Mouse (Mus musculus) lung, embryonic 15.5 days (tissue): ENCODE results near the gene Cpz. TPM values are rescaled to one million over a fixed set of nuclear protein-coding genes. Genes with fewer than 3 reads are reported as not detected.

Source experiments
- ATAC-seq: fragments of 200-750 bp; cut with Nextera tagmentation; 2 replicates; pipeline ENCODE4 v1.8.0; 2017; ENCODE audit warnings: moderate number of reproducible peaks, borderline replicate concordance; ENCODE audit not compliant: low FRiP score, low TSS enrichment; ENCODE audit errors: extremely low read depth
- H3K27ac ChIP-seq: fragments of 300-500 bp; sonication (generic); 2 replicates; pipeline ENCODE4 v1.5.1; 2015; ENCODE audit warnings: moderate library complexity, mild to moderate bottlenecking, inconsistent platforms
- H3K27me3 ChIP-seq: fragments of 300-500 bp; sonication (generic); 2 replicates; pipeline ENCODE4 v1.6.1; 2015; ENCODE audit warnings: inconsistent platforms
- H3K36me3 ChIP-seq: fragments of 300-500 bp; sonication (generic); 2 replicates; pipeline ENCODE4 v1.6.1; 2015; ENCODE audit warnings: inconsistent platforms
- H3K4me1 ChIP-seq: fragments of 300-500 bp; sonication (generic); 2 replicates; pipeline ENCODE4 v1.6.1; 2015; ENCODE audit warnings: inconsistent platforms
- H3K4me2 ChIP-seq: fragments of 300-500 bp; sonication (generic); 2 replicates; pipeline ENCODE4 v1.6.1; 2015; ENCODE audit warnings: inconsistent platforms, mild to moderate bottlenecking, moderate library complexity
- H3K4me3 ChIP-seq: fragments of 300-500 bp; sonication (generic); 2 replicates; pipeline ENCODE4 v1.5.1; 2015; ENCODE audit warnings: mild to moderate bottlenecking, inconsistent platforms
- H3K9ac ChIP-seq: fragments of 300-500 bp; sonication (generic); 2 replicates; pipeline ENCODE4 v1.6.1; 2015; ENCODE audit warnings: inconsistent platforms
- H3K9me3 ChIP-seq: fragments of 300-500 bp; sonication (generic); 2 replicates; pipeline ENCODE4 v1.6.1; 2016; ENCODE audit warnings: inconsistent platforms
- WGBS: fragments of 180-500 bp; shearing (Covaris S2); methylation state at CpG from one replicate; pipeline ENCODE4 v1.1.7; 2015; 5-methylcytosine and 5-hydroxymethylcytosine counted together
- polyA plus RNA-seq: library from polyadenylated mRNA; unstranded; fragments of >200 nt; fragmentation: Nextera tagmentation; extraction: Ambion mirVana; gene quantifications from 2 replicates; pipeline ENCODE4 v1.2.1, GENCODE M21; 2015

Cpz gene
- polyA plus RNA-seq, 1 experiment from 2014 or later, result 8.7 TPM

DNA sequence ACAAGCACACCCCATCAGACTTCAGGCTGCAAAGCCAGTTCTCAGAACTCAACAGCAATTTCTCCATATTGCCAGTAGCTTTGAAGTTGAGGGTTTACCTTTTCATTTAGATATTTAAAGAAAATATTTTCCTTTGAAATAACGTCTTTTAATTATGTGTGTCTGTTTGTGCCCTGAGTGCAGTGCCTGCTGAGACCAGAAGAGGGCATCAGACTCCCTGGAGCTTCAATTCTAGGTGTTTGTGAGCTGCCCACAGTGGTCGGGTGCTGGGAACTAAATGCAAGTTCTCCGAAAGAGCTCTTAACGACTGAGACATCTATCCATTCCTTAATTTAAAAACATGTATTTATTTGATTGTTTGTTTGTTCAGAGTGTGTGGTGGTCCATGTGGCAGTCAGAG is 65.7 kb downstream of the Cpz start:
- no peak overlapping the region for H3K4me3 ChIP-seq
- ATAC-seq, result no peak
- no peak overlapping the region for H3K4me2 ChIP-seq
- no peaks in the 10 kb centered on the region for H3K4me1 ChIP-seq
- WGBS, result 71% methylated on average over 4 of the region's 4 CpGs
- H3K9me3 ChIP-seq, result no peaks in the 10 kb centered on the region
- H3K27ac ChIP-seq, result no peak overlapping the region
- no peaks in the 10 kb centered on the region for H3K36me3 ChIP-seq
- no peaks in the 10 kb centered on the region; the same call in 1 of the 2 replicates for H3K27me3 ChIP-seq
- H3K9ac ChIP-seq, result no peak overlapping the region

DNA sequence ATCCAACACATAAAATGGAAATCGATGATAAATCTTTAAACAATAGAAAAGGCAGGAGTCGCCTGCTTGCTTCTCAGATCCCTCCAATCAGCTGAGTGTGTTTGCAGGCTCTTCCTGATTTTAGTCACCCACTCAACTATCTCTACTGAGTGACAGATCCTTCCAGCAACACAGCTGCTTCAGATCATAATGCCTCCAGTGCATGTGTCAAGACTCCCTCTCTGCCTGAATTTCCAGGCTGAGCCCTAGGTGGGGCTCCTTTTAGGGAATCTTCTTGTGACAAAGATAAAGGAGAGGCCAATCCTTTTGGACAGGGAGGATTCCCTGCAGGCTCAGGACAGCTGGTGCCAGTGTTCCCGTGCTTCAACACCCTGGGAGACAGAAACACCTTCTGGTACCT is 67.2 kb downstream of the Cpz start:
- Histone ChIP-seq H3K27me3 (no peaks in the 10 kb centered on the region), H3K4me2 (no peak overlapping the region), H3K4me1 (no peaks in the 10 kb centered on the region), H3K36me3 (no peaks in the 10 kb centered on the region), H3K9ac (no peak overlapping the region), H3K4me3 (no peak overlapping the region), H3K27ac (no peak overlapping the region), H3K9me3 (no peaks in the 10 kb centered on the region)
- 50% methylated on average over 3 of the region's 3 CpGs for WGBS
- ATAC-seq, result no peak

DNA sequence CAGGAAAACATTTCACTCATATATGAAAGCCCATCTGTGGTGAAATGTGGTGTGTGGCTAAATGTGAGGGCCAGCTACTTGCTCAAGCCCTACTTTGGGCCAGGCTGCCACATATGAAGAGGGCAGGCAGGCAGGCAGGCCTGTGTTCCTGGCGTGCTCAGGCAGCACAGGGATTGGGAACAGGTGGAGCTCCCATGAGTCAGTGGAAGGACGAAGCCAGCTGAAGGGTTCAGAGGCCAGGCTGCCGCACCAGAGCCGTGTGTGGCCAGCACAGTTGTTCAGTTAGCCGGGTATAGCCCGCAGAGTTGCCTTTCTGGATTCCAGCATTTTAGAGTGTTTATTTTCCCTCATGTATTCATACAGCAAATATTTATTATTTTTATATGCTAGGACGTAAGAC is 68.1 kb downstream of the Cpz start:
- Histone ChIP-seq H3K4me3 (no peak overlapping the region), H3K36me3 (no peaks in the 10 kb centered on the region), H3K9ac (no peak overlapping the region), H3K27ac (no peak overlapping the region), H3K4me2 (no peak overlapping the region), H3K27me3 (no peaks in the 10 kb centered on the region), H3K9me3 (no peaks in the 10 kb centered on the region), H3K4me1 (no peaks in the 10 kb centered on the region)
- WGBS, result 68% methylated on average over 7 of the region's 7 CpGs
- no peak for ATAC-seq

DNA sequence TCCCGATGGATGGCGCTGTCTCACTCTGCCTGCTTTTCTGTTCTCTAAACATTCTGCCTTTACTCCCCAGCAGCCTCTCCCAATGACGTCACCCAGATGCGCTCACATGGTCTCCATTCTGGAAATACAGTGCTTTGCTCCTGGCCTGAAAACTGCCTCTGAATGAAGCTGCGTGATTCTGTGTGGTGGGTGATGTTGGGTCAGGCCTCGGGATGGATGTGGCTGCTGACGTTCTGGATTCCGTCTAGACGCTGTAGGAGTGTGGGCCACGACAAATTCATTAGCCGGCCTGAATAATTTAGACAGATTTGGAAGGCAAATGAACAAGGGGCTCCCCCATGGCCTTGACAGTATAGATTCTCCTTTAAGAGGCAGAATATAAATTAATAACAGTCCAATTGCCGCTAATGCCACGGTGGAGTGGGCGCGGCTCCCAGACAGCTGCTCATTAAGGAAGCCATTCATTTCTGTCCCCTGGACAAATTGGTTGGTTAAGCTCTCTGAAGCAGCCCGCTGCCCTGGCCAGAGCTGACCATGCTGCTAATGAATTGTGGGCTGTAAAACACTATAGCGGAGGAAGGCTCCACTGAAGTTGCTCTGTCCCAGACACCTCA is 71.2 kb downstream of the Cpz start:
- no peaks in the 10 kb centered on the region for H3K36me3 ChIP-seq
- no peak overlapping the region for H3K4me2 ChIP-seq
- H3K9ac ChIP-seq, result no peak overlapping the region
- H3K27me3 ChIP-seq, result no peaks in the 10 kb centered on the region
- ATAC-seq, result no peak
- H3K4me3 ChIP-seq, result no peak overlapping the region
- 44% methylated on average over 17 of the region's 17 CpGs for WGBS
- no peaks in the 10 kb centered on the region for H3K4me1 ChIP-seq
- no peaks in the 10 kb centered on the region for H3K9me3 ChIP-seq
- H3K27ac ChIP-seq, result no peak overlapping the region

Other genes starting within 250 kb of the Cpz start
- not detected in 2 replicates for gene Adra2c, start 247.4 kb downstream of the Cpz start, polyA plus RNA-seq
- gene Hmx1, start 136.6 kb downstream of the Cpz start, polyA plus RNA-seq, result 0.10 and 0.27 TPM in 2 replicates
- gene Trmt44, start 49.4 kb upstream of the Cpz start, polyA plus RNA-seq, result 8.0 and 8.5 TPM in 2 replicates
- gene Acox3, start 57.3 kb upstream of the Cpz start, polyA plus RNA-seq, result 11.1 and 13.5 TPM in 2 replicates
- gene Htra3, start 154.1 kb upstream of the Cpz start, polyA plus RNA-seq, result 26.0 and 29.2 TPM in 2 replicates
- 11.0 and 11.6 TPM in 2 replicates for gene Sh3tc1, start 214.3 kb upstream of the Cpz start, polyA plus RNA-seq
- 0.27 and 0.62 TPM in 2 replicates for gene Ablim2, start 232.2 kb upstream of the Cpz start, polyA plus RNA-seq